Mouse (Mus musculus) ovary, postnatal 36 days (tissue): Measurements from ENCODE around the gene Zdhhc8.
"Not testable (repeated sequence)": the region's sequence is repeated elsewhere in the genome, so short reads cannot be mapped to it uniquely, and the experiment has no call there.

Source experiments
- DNase-seq: peaks from one replicate; pipeline ENCODE4 v3.0.0; 2022; ENCODE audit warnings: low spot score, mixed read lengths

The Zdhhc8 gene

DNA sequence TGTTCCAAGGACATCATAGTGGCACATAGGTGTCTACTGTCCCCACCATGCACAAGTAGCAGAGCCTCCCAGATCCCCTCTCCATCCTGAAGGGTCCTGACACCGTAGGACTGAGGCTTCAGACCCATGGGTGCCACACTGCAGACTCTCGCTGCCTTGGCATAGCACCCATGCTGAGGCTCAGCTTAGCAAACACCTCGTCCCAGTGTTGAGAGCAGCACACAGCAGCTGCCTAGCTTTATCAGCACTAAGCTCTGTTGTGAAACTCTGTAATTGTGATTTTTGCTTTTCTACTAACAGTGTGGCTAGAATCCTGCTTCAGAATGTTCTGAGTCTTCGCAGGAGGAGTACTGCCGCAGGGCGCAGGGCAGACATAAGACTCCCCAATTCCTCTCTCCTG, 37.1 kb downstream of the Zdhhc8 start:
- DNase-seq: no peak

DNA sequence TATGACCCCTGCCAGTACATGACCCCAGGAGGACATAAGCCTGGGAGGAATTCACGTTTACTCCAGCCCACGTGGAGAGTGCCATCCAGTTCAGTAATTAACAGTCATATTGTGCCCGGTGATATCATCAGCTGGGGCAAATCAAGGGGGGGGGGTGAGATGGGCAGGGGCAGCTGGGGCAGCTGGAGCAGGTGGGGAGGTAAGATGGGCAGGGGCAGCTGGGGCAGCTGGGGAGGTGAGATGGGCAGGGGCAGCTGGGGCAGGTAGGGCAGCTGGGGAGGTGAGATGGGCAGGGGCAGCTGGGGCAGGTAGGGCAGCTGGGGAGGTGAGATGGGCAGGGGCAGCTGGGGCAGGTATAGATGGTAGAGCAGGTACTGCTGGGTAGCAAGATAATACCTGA, 39.4 kb downstream of the Zdhhc8 start:
- not testable (repeated sequence) for DNase-seq

DNA sequence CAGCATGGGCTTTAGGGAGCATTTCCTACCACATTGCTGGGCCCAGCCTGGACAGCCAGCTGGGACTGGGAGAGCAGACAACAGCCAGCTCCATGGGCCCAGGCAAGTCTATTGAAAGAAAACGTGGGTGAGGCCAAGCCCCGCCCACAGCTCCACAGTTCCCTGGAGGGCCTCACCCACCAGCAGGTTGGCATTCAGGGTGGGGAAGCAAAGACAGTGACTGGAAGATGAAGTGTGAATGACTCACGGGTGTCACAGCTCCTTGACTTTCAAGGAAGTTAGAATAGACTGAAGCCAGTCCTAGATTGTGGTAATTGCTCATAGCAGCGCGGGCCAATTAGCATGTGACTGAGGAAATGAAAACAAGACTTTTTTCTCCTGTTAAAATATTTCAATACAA, 39.9 kb downstream of the Zdhhc8 start:
- no peak for DNase-seq

GRCm38 (mm10) chr16:18194208-18194985, 40.5 kb downstream of the Zdhhc8 start:
- no peak for DNase-seq

- no peak for DNase-seq
Observed at GRCm38 (mm10) chr16:18191006-18191405, 43.9 kb downstream of the Zdhhc8 start.

DNA sequence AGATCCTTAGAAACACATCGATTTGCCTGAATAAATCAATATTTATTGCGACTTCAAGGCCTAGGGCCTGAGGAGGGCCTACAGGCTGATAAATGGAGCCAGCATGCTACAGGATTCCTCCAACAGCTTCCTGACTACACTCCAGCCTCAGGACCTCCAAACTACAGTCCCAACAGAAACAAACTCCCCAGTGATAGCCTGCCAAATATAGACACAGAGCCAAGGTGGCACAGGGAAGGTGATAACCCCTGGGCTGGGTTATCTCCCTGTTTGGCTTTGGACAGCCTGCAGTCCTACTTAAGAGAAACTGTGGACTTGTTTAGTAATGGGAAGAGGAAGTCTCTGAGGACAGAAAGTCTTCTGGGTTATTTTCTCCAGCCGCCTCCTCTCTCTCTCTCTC, 47.7 kb downstream of the Zdhhc8 start:
- no peak for DNase-seq

DNA sequence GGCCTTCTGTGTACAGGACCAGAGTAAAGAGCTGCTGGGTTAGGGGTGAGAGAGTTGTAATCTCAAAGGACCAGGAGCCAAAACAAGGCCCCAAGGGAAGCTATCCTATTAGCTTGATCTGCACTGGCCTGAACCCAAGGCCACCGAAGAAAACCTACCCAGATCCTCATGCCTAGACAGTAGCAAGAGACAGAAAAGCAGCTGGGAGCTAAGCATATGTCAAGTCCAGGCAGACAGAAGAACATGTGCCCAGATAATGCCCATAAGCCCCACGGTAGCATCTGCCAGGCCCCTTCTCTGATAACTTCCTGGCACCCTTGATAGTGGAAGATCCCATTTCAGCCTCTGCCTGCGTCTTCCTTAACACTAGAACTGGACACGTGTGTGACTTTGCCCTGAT, 48.1 kb downstream of the Zdhhc8 start:
- no peak for DNase-seq

DNA sequence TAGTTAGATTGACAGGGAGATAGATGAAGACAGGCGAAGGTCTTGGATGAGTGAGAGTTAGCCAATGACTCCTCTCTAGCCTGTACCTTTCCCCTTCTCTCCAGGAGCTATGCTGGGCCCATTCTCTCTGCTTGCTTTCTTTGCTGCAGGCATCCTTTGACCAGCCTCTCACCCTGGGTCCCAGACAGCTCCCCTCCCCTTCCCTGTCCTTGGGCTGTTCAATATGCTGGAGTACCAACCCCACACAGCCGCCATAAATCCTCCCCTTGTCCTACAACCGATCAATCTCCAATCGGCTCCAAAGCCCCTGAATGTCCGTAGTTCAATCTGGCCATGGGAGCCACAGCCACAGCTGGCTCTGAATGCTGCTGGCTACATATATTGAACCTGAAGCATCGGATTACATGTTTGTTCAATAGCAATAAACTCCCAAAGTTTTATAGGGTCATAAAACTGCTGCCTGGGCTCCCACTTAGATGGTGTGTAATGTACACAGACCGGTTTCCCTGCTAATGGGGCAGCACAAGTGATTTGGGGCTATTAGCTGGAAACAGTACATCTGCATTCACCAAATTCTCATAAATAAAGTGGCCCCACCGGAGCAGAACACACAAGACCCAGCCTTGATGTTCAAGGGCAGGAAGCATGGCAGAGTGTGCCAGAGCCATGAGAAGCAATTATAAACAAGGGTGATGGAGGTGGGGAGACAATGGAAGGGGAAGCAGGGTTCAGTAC, 49.1 kb downstream of the Zdhhc8 start:
- no peak for DNase-seq

DNA sequence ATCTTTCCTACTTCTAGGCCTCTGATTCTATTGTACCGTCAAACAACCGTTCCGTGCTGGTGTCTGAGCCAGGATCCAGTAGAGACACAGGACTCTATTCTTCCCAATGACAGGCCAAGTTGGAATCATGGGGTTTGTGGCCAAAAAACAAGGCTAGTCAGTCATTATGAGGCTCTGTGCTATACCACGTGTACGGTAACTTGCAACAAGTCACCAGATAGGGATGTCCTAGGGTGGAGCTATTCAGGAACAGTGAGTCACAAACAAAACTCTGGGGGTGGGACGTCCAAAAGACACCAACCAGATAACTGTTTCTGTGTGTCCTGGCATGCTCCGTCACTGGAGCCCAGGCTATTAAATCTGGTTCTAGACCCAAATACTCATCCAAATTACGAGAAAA, 52.2 kb downstream of the Zdhhc8 start:
- no peak for DNase-seq

DNA sequence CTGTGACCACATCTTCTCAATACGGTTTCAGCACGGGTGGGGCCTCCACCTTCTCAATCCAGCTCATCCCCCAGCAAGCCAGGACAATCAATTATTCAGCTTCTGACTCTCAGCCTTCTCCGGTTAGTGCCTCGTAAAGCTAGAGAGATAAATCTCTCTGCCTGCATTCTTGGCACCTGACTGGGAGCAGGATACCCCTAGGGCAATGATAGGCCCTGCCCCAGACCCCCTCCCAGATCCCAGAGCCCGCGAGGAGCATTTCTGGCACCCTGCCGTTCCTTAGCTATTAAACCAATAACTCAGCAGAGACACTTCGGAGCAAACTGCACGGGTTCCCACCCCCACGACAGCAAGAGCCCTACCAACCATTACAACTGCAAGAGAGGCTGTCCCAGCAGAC, 53.5 kb downstream of the Zdhhc8 start:
- no peak for DNase-seq

DNA sequence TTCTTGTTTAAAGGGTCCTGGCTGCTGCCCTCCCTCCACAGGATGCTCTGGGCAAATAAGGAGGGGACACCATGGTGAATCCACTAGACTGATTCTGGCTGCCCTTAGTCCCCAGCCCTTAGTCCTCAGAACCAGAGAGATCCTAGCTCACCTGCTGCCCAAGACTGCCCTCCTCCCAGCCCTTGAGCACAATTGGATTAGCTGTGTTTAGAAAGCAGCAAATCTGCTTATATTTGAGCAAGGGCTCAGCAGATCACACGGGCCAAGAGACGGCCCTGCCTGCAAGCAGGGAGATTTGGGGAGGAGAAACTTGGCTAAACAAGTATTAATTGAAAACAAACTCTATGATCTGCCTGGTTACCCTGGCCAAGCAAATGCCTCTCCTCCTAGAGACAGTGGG, 55.3 kb downstream of the Zdhhc8 start:
- DNase-seq: no peak

DNA sequence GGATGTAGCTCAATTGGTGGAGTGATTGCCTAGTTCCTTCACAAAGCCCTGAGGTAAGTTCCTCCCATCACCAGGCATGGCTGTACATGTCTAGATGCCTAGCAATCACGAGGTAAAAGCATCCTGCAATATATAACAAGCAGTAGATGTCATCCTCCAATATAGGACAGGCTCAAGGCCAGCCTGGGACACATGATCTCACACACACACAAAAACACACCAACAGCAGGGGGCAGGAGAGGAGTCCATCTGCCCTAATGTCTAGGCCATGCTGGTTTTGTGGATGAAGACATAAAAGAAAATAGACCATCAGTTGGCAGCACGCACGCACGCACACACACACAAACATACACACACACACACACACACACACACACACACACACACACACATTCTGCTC, 58.2 kb downstream of the Zdhhc8 start:
- DNase-seq: no peak

GRCm38 (mm10) chr16:18175817-18176541, 59.0 kb downstream of the Zdhhc8 start:
- DNase-seq: no peak

DNA sequence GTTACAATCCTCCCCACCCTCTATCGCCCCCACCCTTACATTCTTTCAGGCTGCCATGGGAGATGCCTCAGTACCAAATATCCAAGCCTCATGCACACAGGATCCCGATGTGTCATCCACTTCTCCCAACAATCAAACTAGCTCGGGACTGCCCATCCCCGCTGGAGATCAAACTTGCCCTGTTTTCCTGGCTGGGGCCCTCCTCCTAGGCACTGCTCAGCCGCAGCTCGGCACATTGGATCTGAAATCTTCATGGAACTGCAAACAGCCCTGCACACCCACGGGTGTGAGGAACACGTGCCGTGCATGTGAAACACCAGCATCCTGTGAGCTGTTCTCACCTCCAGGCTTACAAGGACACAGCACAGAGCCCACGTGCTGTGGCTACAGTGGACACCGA, 61.1 kb downstream of the Zdhhc8 start:
- DNase-seq: no peak

- no peak for DNase-seq
Observed at GRCm38 (mm10) chr16:18173231-18173630, 61.7 kb downstream of the Zdhhc8 start.

DNA sequence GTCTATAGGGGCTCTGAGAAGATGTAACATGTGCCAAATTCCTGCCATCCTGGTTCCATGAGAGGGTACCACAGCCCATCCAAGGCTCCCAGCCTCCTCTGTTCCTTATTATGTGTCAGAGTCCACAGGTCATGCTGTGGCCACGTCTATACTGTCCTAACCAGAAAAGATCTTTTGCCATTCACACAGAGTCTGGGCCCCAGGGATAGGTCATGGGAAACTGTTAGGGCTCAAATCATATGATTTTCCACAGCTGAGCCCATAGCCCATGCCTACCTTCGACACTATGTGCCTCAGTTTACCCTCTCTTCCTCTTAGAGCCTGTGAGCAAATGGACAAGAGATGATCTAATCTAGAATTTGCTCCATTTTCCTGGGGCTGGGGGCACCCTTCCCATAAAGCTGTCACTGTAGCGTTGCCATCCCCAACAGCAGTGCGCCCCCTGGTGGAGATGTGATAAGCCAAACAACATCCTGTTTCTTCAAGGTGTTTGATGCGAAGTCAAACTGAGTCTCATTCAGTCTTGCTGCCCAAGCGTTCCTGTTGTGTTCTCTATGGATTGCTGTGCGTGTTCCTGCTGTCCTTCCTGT, 62.6 kb downstream of the Zdhhc8 start:
- DNase-seq: peak; percentile 71
